Mouse (Mus musculus) stomach, postnatal 0 days (tissue): Measurements from ENCODE around the gene Med24. TPM values are rescaled to one million over a fixed set of nuclear protein-coding genes. Genes with fewer than 3 reads are reported as not detected.

Source experiments
- ATAC-seq: fragments of 200-750 bp; cut with Nextera tagmentation; 2 replicates; pipeline ENCODE4 v1.8.0; 2017; ENCODE audit not compliant: low FRiP score, low TSS enrichment
- DNase-seq: peaks from one replicate; pipeline ENCODE4 v3.0.0-alpha.2; 2016; ENCODE audit warnings: low spot score
- H3K27ac ChIP-seq: fragments of 300-500 bp; sonication (generic); replicated peaks from 2 replicates; pipeline ENCODE4 v1.5.1; 2014; ENCODE audit warnings: mild to moderate bottlenecking, control low read depth
- H3K27me3 ChIP-seq: fragments of 300-500 bp; sonication (generic); 2 replicates; pipeline ENCODE4 v1.6.1; 2014; ENCODE audit warnings: low read length; ENCODE audit not compliant: control insufficient read depth, insufficient read depth
- H3K36me3 ChIP-seq: fragments of 300-500 bp; sonication (generic); 2 replicates; pipeline ENCODE4 v1.6.1; 2014; ENCODE audit warnings: low read length, mixed read lengths; ENCODE audit not compliant: control insufficient read depth, insufficient read depth
- H3K4me1 ChIP-seq: fragments of 300-500 bp; sonication (generic); replicated peaks from 2 replicates; pipeline ENCODE4 v1.6.1; 2014; ENCODE audit warnings: antibody characterized with exemption; ENCODE audit not compliant: control insufficient read depth, insufficient read depth
- H3K4me2 ChIP-seq: fragments of 300-500 bp; sonication (generic); replicated peaks from 2 replicates; pipeline ENCODE4 v1.6.1; 2014; ENCODE audit warnings: low read depth, mild to moderate bottlenecking, control low read depth, moderate library complexity
- H3K4me3 ChIP-seq: fragments of 300-500 bp; sonication (generic); 2 replicates; pipeline ENCODE4 v1.5.1; 2014; ENCODE audit warnings: low read depth, low read length, control low read depth
- H3K9ac ChIP-seq: fragments of 300-500 bp; sonication (generic); 2 replicates; pipeline ENCODE4 v1.6.1; 2014; ENCODE audit warnings: mild to moderate bottlenecking, low read length, control low read depth, mixed read lengths
- H3K9me3 ChIP-seq: fragments of 300-500 bp; sonication (generic); 2 replicates; pipeline ENCODE4 v1.6.1; 2016; ENCODE audit warnings: low read length; ENCODE audit not compliant: control insufficient read depth
- CTCF ChIP-seq: IDR thresholded peaks from 2 replicates; pipeline ENCODE4 v1.5.1; 2016; ENCODE audit warnings: antibody characterized with exemption, low read depth, mild to moderate bottlenecking, moderate library complexity
- EP300 ChIP-seq: optimal IDR thresholded peaks from 2 replicates; pipeline ENCODE3; 2016; ENCODE audit warnings: antibody characterized with exemption
- WGBS: fragments of 180-500 bp; shearing (Covaris S2); extraction: QIAGEN DNeasy Blood & Tissue Kit; methylation state at CpG from one replicate; pipeline ENCODE4 v1.1.7; 2014; 5-methylcytosine and 5-hydroxymethylcytosine counted together
- polyA plus RNA-seq: library from polyadenylated mRNA; unstranded; fragments of >200 nt; fragmentation: Nextera tagmentation; extraction: Ambion mirVana; gene quantifications from 2 replicates; pipeline ENCODE4 v1.2.1, GENCODE M21; 2015

The Med24 gene
- polyA plus RNA-seq, 1 experiment from 2014 or later: 16.5 TPM

DNA sequence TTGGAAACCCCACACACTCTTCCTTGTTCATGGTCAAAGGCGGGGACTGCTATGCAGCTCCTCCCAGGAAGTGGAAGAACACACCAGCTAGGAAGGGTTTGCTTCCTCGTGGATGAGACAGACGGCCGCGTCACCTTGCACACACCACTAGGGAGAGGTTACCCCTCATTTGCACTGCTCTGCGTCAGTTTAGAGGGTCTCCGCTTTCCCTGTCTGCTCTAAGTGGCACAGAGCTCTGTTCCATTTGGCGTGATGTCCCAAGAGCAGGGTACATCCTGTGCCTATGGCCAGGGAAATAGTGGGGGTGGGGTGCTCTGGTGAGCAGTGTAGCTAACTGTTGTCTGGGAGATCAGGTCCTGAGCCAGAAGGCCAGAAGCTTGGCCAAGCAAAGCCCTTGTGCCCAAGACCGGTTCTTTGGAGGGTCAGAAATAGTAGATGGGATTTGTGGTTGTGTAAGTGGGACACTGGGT is 25.0 kb upstream of the Med24 start:
- Histone ChIP-seq H3K36me3 (peaks cover 9% of the 10 kb centered on the region; the same call in 1 of the 2 replicates), H3K4me3 (no peak overlapping the region), H3K9me3 (no peaks in the 10 kb centered on the region), H3K4me2 (peak overlapping the region; percentile 17; the same call in 1 of the 2 replicates), H3K4me1 (peaks cover 31% of the 10 kb centered on the region), H3K9ac (peak overlapping the region; percentile 47; the same call in 1 of the 2 replicates), H3K27me3 (no peaks in the 10 kb centered on the region), H3K27ac (peak overlapping the region; percentile 90)
- DNase-seq (peak; percentile 58), ATAC-seq (peak; percentile 61)
- TF ChIP-seq EP300: no peak
- 0 out of 2 replicates have a peak, but pooled peaks have one; percentile 5 for TF ChIP-seq CTCF
- 51% methylated on average over 9 of the region's 9 CpGs for WGBS

- TF ChIP-seq CTCF (no peak), EP300 (no peak)
- H3K4me2 ChIP-seq: no peak overlapping the region
- ATAC-seq (no peak), DNase-seq (no peak)
- peak overlapping the region; percentile 90 for H3K27ac ChIP-seq
- no peak overlapping the region for H3K4me3 ChIP-seq
- 86% methylated on average over 5 of the region's 5 CpGs for WGBS
- H3K4me1 ChIP-seq: peaks cover 39% of the 10 kb centered on the region
- H3K9me3 ChIP-seq: no peaks in the 10 kb centered on the region
- no peak overlapping the region for H3K9ac ChIP-seq
- no peaks in the 10 kb centered on the region for H3K27me3 ChIP-seq
- H3K36me3 ChIP-seq: peaks cover 9% of the 10 kb centered on the region; the same call in 1 of the 2 replicates
These were observed 24.0 kb upstream of the Med24 start for GRCm38 (mm10) chr11:98753264-98753663.

GRCm38 (mm10) chr11:98752562-98753140 is 23.4 kb upstream of the Med24 start:
- H3K9ac ChIP-seq: no peak overlapping the region
- H3K27ac ChIP-seq: peak overlapping the region; percentile 90
- DNase-seq (peak; percentile 14), ATAC-seq (no peak)
- no peaks in the 10 kb centered on the region for H3K27me3 ChIP-seq
- peaks cover 8% of the 10 kb centered on the region; the same call in 1 of the 2 replicates for H3K36me3 ChIP-seq
- 67% methylated on average over 10 of the region's 10 CpGs for WGBS
- TF ChIP-seq CTCF (no peak), EP300 (no peak)
- peaks cover 42% of the 10 kb centered on the region for H3K4me1 ChIP-seq
- no peak overlapping the region for H3K4me3 ChIP-seq
- H3K4me2 ChIP-seq: no peak overlapping the region
- H3K9me3 ChIP-seq: no peaks in the 10 kb centered on the region

GRCm38 (mm10) chr11:98751221-98751782 is 22.1 kb upstream of the Med24 start:
- Histone ChIP-seq H3K9ac (peak overlapping the region; percentile 32), H3K9me3 (no peaks in the 10 kb centered on the region), H3K36me3 (0 out of 2 replicates have a peak, but pooled peaks cover 2% of the 10 kb centered on the region), H3K27ac (peak overlapping the region; percentile 90), H3K27me3 (no peaks in the 10 kb centered on the region), H3K4me2 (peak overlapping the region; percentile 34), H3K4me3 (no peak overlapping the region), H3K4me1 (peaks cover 50% of the 10 kb centered on the region)
- peak; percentile 16 for ATAC-seq
- peak; percentile 83 for DNase-seq
- WGBS: 15% methylated on average over 6 of the region's 6 CpGs
- TF ChIP-seq EP300: no peak
- no peak for TF ChIP-seq CTCF

- TF ChIP-seq EP300 (no peak), CTCF (peak; percentile 31; the same call in 1 of the 2 replicates)
- Histone ChIP-seq H3K4me1 (peaks cover 56% of the 10 kb centered on the region), H3K9me3 (no peaks in the 10 kb centered on the region), H3K27me3 (no peaks in the 10 kb centered on the region), H3K9ac (peak overlapping the region; percentile 32), H3K36me3 (0 out of 2 replicates have a peak, but pooled peaks cover 2% of the 10 kb centered on the region), H3K4me3 (no peak overlapping the region), H3K4me2 (peak overlapping the region; percentile 34), H3K27ac (peak overlapping the region; percentile 90)
- 20% methylated on average over 14 of the region's 17 CpGs for WGBS
- ATAC-seq: peak; percentile 22
- peak; percentile 92 for DNase-seq
These were observed 21.3 kb upstream of the Med24 start for GRCm38 (mm10) chr11:98750351-98751201.
